Mouse (Mus musculus) T-helper 17 cell (primary cell): ENCODE data around the gene Atat1.
"Not testable (repeated sequence)": the region's sequence is repeated elsewhere in the genome, so short reads cannot be mapped to it uniquely, and the experiment has no call there.

Experiments
- in situ Hi-C, 2 experiments: fragments of 300-600 bp; cut with MboI, MseI; formaldehyde crosslinking; loops; 1 replicate in 1 of 2; 2 replicates in 1 of 2; pipeline ENCODE4 v1.15.1; 2025; ENCODE audit warnings: high pct_unique_total_duplicates in 2 of 2

The Atat1 gene

DNA sequence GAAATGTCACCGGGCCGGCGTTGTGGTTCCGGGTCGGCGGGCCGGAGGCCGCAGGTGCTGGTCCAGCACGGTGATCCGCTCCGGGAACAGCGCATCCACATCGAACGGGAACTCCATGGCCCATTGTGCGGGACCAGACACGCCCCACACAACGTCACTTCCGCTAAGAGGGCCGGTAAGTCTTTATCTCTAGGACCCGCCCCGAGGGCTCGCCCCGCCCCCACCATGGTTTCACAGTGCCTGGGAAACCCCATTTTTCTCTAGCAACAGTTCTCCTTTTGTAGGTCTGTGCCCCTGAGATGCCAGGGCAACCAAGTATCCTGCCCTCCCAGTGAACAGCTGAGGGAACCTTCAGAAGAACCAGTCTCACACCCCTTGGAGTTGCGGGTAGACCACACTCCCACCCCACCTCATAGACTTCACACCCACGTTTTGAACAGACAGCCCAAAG is at the start of gene Atat1:
TSS of gene Atat1 (minus strand) at position 157 of the 451 bp plus-strand sequence.
- in situ Hi-C loops: loop anchor here (5.0 kb wide), 2 partner anchors 38 to 83 kb away; no protein-coding TSS in a partner anchor

GRCm38 (mm10) chr17:35958533-35959223 is 48.8 kb upstream of the Atat1 start:
- in situ Hi-C loops: no loop called here

DNA sequence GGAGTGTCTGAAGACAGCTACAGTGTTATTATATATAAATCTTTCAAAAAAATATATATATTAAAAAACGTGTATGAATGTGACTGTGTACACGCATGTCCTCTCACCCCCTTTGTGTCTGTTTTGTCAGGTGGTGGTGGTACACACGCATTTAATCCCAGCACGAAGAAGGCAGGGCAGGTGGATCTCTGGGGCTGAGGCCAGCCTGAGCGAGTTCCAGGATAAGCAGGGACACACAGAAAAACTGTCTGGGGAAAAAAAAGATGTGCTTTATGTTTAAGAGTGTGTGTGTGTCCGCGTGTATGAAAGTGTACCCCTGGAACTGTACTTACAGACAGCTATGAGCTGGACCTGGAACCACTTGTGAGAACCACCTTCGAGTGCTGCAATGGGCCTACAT is 44.8 kb upstream of the Atat1 start:
- in situ Hi-C loops: no loop called here

DNA sequence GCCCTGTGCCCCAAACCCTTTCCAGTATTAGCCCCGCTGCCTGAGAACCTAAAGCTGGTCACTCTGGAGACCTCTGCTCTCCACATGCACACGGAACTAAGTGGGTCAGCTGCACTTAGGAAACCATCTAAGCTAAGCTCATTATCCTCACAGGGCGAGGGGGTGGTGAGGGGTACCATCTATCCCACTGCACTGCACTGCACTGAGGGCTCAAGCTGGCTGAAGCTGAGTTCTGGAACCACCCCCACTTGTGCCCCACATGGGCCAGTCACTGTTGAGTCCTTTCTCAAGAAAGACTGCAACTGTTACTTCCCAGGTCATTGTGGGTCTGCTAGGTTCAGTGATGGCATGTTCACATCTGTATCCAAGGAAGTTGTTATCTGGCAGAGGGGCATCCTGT is 42.7 kb upstream of the Atat1 start:
- in situ Hi-C loops: not testable (repeated sequence)

DNA sequence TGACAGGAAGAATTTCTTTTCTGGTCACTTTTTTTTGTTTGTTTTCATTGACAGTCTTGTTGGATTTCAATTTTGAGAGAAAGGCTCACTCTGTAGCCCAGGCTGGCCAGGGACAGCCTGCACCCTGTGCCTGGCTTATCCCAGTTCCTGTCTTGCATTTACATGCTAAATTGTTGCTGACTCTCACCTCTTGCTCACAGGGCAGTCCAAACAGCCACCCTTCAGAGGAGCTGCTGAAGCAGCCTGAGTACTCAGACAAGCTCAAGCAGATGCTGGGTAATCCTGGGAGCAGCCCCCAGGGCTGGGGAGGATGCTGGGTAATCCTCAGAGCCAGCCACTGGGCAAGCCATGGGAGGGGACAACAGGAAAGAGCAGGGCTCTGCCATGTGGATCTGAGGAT is 41.1 kb upstream of the Atat1 start:
- in situ Hi-C loops: not testable (repeated sequence)

DNA sequence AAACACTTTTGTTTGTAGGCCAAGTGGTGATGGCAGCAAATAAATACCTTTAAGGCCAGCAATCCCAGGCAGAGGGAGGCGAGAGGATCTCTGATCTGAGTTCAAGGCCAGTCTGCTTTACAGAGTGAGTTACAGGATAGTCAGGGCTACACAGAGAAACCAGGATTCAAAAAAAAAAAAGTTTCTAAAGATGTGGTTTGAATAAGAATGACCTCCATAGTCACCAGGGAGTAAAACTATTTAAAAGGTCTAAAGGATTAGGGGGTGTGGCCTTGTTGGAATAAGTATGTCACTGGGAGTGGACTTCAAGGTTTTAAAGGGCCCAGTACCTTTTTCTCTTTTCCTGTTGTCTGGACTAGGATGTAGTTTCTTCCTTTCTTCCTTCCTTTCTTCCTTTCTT is 30.1 kb upstream of the Atat1 start:
- in situ Hi-C loops: loop anchor here (5.0 to 10.0 kb wide), 2 partner anchors 125 to 172 kb away; no protein-coding TSS in a partner anchor

- in situ Hi-C loops: loop anchor here (5.0 to 10.0 kb wide), 2 partner anchors 126 to 173 kb away; no protein-coding TSS in a partner anchor
These were observed 29.2 kb upstream of the Atat1 start for GRCm38 (mm10) chr17:35939108-35939507.

DNA sequence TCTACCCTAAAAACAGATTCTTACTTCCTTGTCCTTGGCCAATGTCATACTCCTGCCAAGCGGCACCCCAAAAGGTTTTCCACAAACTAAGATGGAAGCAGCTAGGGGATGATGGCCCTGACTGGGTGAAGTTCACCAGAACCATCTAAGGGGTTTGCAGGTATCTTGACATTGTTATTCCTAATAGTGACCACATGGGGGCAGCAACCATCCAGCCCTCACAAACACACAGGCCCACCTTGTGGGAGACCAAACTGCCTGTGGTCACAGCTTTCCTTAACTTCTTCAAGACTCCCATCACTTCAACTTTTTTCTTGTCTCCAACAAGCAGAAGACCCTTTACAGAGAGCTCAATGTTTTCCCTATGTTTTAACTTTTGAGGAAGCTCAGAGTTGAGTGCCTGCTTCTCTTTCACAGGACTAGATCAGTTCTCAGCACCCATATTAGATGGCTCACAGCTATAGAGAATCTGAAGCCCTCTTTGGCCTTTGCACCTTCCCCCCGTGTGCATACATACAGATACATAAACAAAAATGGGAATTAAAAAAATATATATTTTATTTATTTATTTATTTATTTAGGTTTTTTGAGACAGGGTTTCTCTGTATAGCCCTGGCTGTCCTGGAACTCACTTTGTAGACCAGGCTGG is 27.9 kb upstream of the Atat1 start:
- in situ Hi-C loops: loop anchor here (5.0 to 10.0 kb wide), 2 partner anchors 127 to 174 kb away; no protein-coding TSS in a partner anchor

GRCm38 (mm10) chr17:35935763-35936162 is 25.9 kb upstream of the Atat1 start:
- in situ Hi-C loops: loop anchor here (5.0 to 10.0 kb wide), 2 partner anchors 129 to 177 kb away; no protein-coding TSS in a partner anchor

DNA sequence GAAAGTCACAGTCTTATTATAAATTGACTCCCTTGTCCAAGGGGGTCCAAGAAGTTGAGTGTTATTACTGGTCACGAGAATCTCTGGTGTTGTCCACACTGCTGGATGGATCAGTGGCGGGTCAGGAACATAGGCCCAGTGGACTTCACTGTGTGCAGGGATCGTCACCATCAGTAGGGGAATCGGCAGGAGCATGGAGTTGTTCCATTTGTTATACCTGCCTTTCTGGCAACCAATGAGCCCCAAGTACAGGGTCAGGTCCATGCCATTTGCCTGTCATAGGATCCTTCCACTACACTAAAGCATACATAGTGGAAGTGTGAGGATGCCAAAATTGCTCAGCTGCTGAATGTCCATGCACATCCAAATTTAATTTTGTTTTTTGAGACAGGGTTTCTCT is 22.7 kb upstream of the Atat1 start:
- in situ Hi-C loops: loop anchor here in 1 of 2 experiments (10.0 kb wide), 1 partner anchor 132 kb away; no protein-coding TSS in a partner anchor

DNA sequence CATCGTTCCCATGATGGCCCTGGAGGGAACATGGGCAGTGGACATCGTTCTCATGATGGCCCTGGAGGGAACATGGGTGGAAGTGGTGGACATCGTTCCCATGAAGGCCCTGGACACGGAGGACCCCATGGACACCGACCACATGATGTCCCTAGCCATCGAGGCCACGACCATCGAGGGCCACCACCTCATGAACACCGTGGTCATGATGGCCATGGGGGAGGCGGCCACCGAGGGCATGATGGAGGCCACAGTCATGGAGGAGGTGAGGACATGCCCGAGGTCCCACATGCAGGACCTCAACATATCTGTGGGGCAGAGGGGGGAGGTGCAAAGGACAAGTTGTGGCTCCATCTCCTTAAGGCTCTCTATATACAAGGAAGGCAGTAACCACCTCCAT is 20.8 kb upstream of the Atat1 start:
- in situ Hi-C loops: loop anchor here in 1 of 2 experiments (10.0 kb wide), 1 partner anchor 134 kb away; no protein-coding TSS in a partner anchor

DNA sequence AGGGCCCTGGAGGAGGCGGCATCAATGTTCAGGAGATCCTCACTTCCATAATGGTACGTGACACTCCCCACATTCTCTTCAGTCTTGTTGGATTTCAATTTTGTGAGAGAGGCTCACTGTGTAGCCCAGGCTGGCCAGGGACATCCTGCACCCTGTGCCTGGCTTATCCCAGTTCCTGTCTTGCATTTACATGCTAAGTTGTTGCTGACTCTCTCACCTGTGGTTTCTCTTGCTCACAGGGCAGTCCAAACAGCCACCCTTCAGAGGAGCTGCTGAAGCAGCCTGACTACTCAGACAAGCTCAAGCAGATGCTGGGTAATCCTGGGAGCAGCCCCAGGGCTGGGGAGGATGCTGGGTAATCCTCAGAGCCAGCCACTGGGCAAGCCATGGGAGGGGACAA is 19.7 kb upstream of the Atat1 start:
- in situ Hi-C loops: loop anchor here (5.0 kb wide), 2 partner anchors 38 to 58 kb away; partner anchors contain the start of gene Abcf1 (in 1 of the 2)

DNA sequence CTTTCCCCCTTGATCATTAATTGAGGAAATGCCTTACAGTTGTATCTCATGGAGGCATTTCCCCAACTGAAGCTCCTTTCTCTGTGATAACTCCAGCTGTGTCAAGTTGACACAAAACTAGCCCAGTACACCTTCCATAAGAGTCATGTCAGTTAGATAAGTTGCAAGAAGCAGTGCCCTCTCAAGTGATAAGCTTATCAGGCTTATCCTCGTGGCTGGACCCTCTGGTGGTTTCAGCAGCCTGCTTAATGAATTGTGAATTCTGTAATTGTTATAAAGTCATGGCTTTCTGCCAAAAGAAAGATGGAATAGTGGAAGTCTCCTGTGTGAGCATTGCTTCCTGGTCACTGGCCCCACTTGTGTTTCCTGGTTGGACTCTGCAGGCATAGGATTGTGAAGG is 17.6 kb upstream of the Atat1 start:
- in situ Hi-C loops: loop anchor here (5.0 kb wide), 2 partner anchors 40 to 60 kb away; partner anchors contain the start of gene Abcf1 (in 1 of the 2)

- in situ Hi-C loops: no loop called here
These were observed 13.4 kb upstream of the Atat1 start for GRCm38 (mm10) chr17:35923281-35923680.

DNA sequence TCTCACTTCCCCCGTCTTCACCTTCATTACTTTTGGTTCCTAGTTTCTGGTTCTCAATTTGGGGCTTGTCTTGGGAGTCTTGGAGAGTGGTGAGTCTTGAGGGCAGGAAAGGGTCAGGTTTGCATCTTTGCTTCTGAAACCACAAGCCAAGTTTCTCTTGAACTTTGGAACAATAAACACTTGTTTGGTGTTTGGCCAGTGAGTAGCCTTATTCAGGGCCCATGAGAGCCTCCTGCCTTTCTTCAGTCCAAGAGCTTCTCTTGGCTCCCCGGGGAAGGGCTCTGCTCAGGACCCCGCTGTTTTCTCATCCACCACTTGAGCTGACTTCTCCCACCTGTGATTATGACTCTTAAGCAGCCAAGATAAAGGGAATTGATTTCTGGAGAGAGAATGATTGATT is 12.7 kb upstream of the Atat1 start:
- in situ Hi-C loops: no loop called here

DNA sequence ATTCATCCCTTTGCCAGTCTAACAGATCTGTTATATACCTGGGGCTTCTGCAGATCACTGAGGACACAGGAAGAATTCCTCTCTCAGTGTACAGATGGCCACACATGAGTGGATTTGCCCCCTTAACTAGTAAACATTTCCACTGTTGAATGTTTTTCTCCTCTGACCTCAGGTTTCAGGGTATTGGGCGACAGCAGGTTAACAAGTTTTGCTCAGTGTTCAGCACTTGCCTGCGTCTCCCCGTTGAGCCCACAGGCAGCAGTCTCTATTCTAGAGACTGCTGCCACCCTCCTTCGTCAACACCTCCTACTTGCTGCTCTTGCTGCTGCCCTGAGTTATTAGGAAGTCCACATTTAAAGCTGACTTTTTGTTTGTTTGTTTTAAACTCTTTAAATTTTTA is 11.8 kb upstream of the Atat1 start:
- in situ Hi-C loops: no loop called here

DNA sequence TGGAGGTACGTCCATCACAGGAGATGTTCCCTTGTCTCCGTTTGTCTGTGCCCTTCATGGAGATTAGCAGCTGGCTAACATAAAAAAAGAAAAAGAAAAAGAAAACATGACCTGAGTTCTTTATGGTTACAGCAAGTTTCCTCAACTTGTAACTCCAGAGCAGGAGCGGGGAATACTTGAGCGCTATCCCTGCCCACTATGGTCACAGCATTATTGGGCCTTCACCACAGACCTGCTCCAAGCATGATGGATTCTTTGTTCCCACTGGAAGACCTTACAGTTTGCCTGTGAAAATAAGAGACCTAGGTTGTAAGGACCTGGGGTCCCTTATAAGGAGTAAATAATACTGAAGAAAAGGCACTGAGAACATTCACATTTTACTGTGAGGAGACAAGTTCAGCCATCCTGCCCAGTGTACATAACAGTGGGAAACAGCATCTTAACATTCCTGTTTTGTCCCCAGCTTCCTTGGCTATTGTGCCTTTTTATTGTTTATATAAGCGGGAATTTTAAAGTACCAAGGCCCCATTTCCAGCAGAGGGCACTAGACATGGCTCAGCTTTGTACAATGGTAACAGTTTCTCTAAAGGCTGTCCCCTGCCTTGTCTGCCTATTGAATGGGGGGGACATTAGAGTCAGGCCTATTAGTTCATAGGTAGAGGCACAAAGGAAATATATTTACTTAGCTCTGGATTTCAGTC is 11.1 kb upstream of the Atat1 start:
- in situ Hi-C loops: no loop called here

DNA sequence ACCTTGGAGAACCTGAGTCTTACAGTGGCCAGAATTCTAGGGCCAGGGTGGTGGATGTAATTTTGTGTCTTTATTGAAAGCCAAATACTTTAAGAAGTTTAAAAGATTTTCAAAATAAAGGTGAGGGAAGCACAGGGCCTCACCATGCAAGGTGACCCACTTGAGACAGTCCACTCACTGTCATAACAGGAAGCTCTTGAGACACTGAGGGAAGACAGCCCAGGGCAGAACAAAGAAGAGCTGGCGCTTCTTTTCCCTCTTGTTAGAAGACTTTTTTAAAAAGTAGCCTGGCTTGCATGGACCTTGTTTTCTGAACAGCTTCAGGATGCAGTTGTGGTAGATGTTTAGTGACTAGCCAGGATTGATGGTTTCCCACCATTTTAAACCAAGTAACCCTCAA is 10.5 kb upstream of the Atat1 start:
- in situ Hi-C loops: no loop called here

- in situ Hi-C loops: no loop called here
These were observed 10.0 kb upstream of the Atat1 start for GRCm38 (mm10) chr17:35919864-35920301.

DNA sequence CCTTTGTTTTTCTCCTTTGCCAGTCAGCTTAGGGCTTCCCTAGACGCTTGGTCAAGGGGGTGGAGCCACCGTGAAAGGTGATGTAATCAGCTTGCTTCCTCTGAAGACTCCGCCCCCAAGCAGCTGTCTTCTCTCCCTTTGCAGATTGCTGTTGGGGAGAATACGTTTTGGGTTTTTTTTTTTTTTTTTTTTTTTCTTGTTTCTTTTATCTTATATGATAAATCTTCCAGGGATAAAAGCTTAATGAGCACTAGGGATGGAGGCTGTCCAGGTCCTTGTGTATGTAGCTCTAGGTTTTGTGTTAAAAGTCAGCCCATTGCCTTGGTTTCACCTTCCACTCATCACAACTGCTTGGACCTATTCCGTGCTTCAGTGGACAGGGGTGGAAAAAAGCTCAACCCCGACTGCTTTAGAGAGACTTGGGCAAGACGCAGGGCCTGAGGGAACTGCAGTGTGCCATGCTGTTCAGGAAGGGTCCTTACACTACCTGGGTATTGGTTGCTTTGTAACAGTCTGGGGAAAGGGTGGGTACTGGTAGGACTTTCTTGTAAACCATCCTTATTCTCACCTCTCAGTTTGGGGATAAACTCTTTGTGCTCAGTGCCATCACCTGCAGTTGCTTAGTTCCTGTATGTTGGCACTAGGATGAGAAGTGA is 9.3 kb upstream of the Atat1 start:
- in situ Hi-C loops: no loop called here
